In genomic region chr11:67101713-67102112, GRCm38 (mm10) we compare ENCODE assay signal across 8 mouse cellular contexts. TPM values are rescaled to one million over a fixed set of nuclear protein-coding genes. Genes with fewer than 3 reads are reported as not detected.
DNase-seq lines count a peak whose midpoint lies in the region; ATAC-seq lines count a peak whose summit lies in the region.
"Had no signal": no experiment of that assay in that cellular context is flagged by ENCODE, and none has a peak within 500 bp of the region (broad histone marks: within the 10 kb centered on the region; RNA-seq: fewer than 3 reads in every experiment).

No protein-coding gene starts in this region.

- WGBS in kidney, embryonic 14.5 days, result 31% methylated on average over 7 of the region's 8 CpGs

- ATAC-seq in kidney, embryonic 14.5 days (ENCODE audit: low FRiP score, low TSS enrichment), result no peak
- peak; percentile 65 for ATAC-seq in CD4-positive, CD25-positive, alpha-beta regulatory T cell, adult 4 months

- H3K4me2 ChIP-seq in kidney, embryonic 14.5 days (replicated peaks; ENCODE audit: low read depth, low read length), result no peak overlapping the region

- DNase-seq in kidney, adult 9 months, result peak; percentile 56
- DNase-seq in T-cell, adult 2 months (ENCODE audit: low spot score), result peak; percentile 37
- DNase-seq in embryo, embryonic 11 days, result peak; percentile 56
- DNase-seq in left cerebral cortex, postnatal 14 days (ENCODE audit: low spot score in 2 of 2), result peak; percentile 52 to 67
- DNase-seq in right cerebral cortex, adult 2 months (ENCODE audit: low spot score in 2 of 2), result peak; percentile 59

- no peaks in the 10 kb centered on the region for H3K9me3 ChIP-seq in kidney, embryonic 14.5 days (ENCODE audit: control insufficient read depth, low read length)

- intact Hi-C loops in left cerebral cortex, postnatal 14 days (cut with DNase I), result loop anchor here (2.0 to 10.0 kb wide), 2 partner anchors 77 to 703 kb away; partner anchors contain the start of gene Tmem220

- H3K36me3 ChIP-seq in kidney, embryonic 14.5 days (ENCODE audit: control insufficient read depth, insufficient read depth, low read length), result no peaks in the 10 kb centered on the region

- no peaks in the 10 kb centered on the region for H3K4me1 ChIP-seq in kidney, embryonic 14.5 days (ENCODE audit: control insufficient read depth, insufficient read depth, low read length)

- no peak overlapping the region for H3K4me3 ChIP-seq in kidney, embryonic 14.5 days (ENCODE audit: low read length)
- H3K4me3 ChIP-seq: erythroblast, embryonic 14.5 days had no signal

- H3K9ac ChIP-seq in kidney, embryonic 14.5 days (ENCODE audit: low read depth, low read length), result no peak overlapping the region

- no peak overlapping the region for H3K27ac ChIP-seq in kidney, embryonic 14.5 days (ENCODE audit: low read depth, low read length)

- no peaks in the 10 kb centered on the region for H3K27me3 ChIP-seq in kidney, embryonic 14.5 days (ENCODE audit: control insufficient read depth, insufficient read depth, low read length)

RNA-seq across cellular contexts. Expression of gene Myh3, which starts 23.6 kb away (rescaled TPM):
- polyA plus RNA-seq in kidney, embryonic 14.5 days (2014; fragmentation: Nextera tagmentation; extraction: Ambion mirVana), result 0.10 and 0.45 TPM in 2 replicates
- under 1 TPM; 0.12 to 0.23 TPM for polyA plus RNA-seq in CD4-positive, CD25-positive, alpha-beta regulatory T cell, adult 4 months (2017; shearing (Covaris generic))
- total RNA-seq in left cerebral cortex, postnatal 14 days (2021), result 1 to 10 TPM; 1.8 to 2.1 TPM
- polyA plus RNA-seq: erythroblast, embryonic 14.5 days had no signal

RNA-seq across cellular contexts. Expression of gene Sco1, which starts 49.2 kb away (rescaled TPM):
- 11.8 and 19.2 TPM in 2 replicates for polyA plus RNA-seq in kidney, embryonic 14.5 days (2014; fragmentation: Nextera tagmentation; extraction: Ambion mirVana)
- polyA plus RNA-seq in CD4-positive, CD25-positive, alpha-beta regulatory T cell, adult 4 months (2017; shearing (Covaris generic)), result 1 to 10 TPM; 6.6 to 9.4 TPM
- 1 to 10 TPM; 8.3 to 8.8 TPM for total RNA-seq in left cerebral cortex, postnatal 14 days (2021)

RNA-seq across cellular contexts. Expression of gene Adprm, which starts 49.3 kb away (rescaled TPM):
- polyA plus RNA-seq in kidney, embryonic 14.5 days (2014; fragmentation: Nextera tagmentation; extraction: Ambion mirVana), result 27.0 and 27.7 TPM in 2 replicates
- 10 to 100 TPM; 58.5 to 63.8 TPM for polyA plus RNA-seq in CD4-positive, CD25-positive, alpha-beta regulatory T cell, adult 4 months (2017; shearing (Covaris generic))
- 10 to 100 TPM; 21.7 to 24.0 TPM for total RNA-seq in left cerebral cortex, postnatal 14 days (2021)
